Mouse (Mus musculus) bone marrow, adult 2 months (tissue): Measurements from ENCODE around the gene Ucn.

Source experiments
- CTCF ChIP-seq: fragments of 200-500 bp; IDR thresholded peaks from 2 replicates; pipeline ENCODE4 v1.5.1; 2011; ENCODE audit warnings: low read length, control low read depth; ENCODE audit not compliant: control insufficient read depth, insufficient read depth
- POLR2A ChIP-seq: fragments of 200-500 bp; IDR thresholded peaks from 2 replicates; pipeline ENCODE4 v1.6.1; 2011; ENCODE audit warnings: low read depth, mild to moderate bottlenecking, control low read depth, low read length, borderline replicate concordance; ENCODE audit not compliant: control insufficient read depth

- TF ChIP-seq POLR2A (peak; percentile 82; the same call in 1 of the 2 replicates), CTCF (no peak)
Observed at GRCm38 (mm10) chr5:31179766-31180630, 41.4 kb upstream of the Ucn start, which contains the start of the genes Gm29609 and Gtf3c2.
